Mouse (Mus musculus): ENCODE results near the gene Hspbap1.

The Hspbap1 gene

DNA sequence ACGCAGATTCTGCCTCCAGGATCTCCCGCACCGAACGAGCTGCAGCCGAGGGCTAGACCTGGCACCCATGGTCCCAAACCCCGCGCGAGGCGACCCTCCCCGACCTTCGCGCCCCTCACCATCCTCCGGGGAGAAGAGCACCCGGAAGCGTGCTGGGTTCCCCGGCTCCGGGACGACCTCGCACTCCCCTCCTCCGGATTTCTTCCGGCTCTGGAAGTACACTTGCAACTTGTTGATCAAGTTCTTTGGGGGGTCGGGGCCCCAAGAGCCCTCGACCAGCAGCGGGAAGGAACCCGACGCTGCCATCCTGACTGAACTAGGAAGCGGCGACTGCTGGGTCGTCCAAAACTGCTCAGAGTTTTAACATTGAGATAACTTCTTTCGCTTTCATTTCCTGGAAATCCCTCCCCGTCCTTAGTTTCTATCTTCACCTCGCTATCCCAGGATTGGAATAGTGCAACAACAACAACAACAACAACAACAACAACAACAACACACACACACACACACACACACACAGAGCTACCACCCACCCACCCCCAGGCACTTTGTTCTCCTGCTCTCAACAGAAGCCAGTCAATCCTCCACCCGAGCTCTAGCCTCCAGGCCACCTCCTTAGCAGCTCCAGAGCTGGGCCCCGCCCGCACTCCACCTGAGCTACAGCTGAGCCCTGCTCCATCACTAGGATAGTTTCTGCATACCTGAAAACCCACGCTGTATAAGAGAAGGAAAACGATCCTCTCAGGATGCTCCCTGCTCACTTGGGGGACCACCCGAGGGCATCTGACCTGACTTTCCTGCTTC lies 101.1 kb downstream of the Hspbap1 start, which contains the start of gene Parp14:
TSS of gene Parp14 (minus strand) at position 497 of the 804 bp plus-strand sequence.
- intact Hi-C loops (cut with DNase I) = loop anchor here (5.0 kb wide), 1 partner anchor 41 kb away; no protein-coding TSS in a partner anchor

DNA sequence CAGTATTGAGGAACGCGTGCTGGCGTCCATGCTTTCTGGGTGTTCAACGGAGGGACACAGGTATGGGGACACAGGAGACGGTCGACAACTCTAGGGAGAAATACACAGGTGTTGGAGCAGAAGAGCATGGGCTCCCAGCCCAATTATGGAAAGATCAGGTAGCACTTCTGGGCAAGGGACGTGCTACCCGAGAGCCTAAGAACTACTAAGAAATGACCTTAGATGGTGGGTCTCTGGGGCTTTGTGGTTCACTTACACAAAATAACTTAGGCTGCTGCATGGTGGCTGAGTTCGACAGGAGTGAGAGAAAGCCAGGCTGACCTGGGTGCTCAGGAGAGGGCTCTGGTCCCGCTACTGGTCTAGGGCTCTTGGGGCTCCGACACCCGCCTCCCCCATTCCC lies 101.7 kb downstream of the Hspbap1 start:
- intact Hi-C loops (cut with DNase I) = loop anchor here (5.0 kb wide), 1 partner anchor 40 kb away; no protein-coding TSS in a partner anchor

- intact Hi-C loops (cut with DNase I) = loop anchor here (5.0 kb wide), 1 partner anchor 40 kb away; no protein-coding TSS in a partner anchor
These were observed 102.3 kb downstream of the Hspbap1 start for GRCm38 (mm10) chr16:35872410-35873006.

- intact Hi-C loops (cut with DNase I) = loop anchor here (1.0 to 5.0 kb wide), 2 partner anchors 38 to 64 kb away; partner anchors contain the start of gene Parp9
These were observed 104.2 kb downstream of the Hspbap1 start for GRCm38 (mm10) chr16:35874416-35874815.
